Mouse (Mus musculus) liver, embryonic 11.5 days (tissue): Measurements from ENCODE around the gene Slc13a3. TPM values are rescaled to one million over a fixed set of nuclear protein-coding genes. Genes with fewer than 3 reads are reported as not detected.

ENCODE experiments used
- ATAC-seq: fragments of 200-750 bp; cut with Nextera tagmentation; replicated peaks from 2 replicates; pipeline ENCODE4 v1.8.0; 2017; ENCODE audit warnings: moderate number of reproducible peaks, mild to moderate bottlenecking, moderate TSS enrichment, moderate library complexity; ENCODE audit not compliant: low FRiP score
- DNase-seq: peaks from one replicate; pipeline ENCODE4 v3.0.0-alpha.2; 2017; ENCODE audit warnings: low spot score
- H3K27ac ChIP-seq: fragments of 300-500 bp; sonication (generic); 2 replicates; pipeline ENCODE4 v1.5.1; 2014; ENCODE audit warnings: mild to moderate bottlenecking, low read depth, low read length, control low read depth
- H3K27me3 ChIP-seq: fragments of 300-500 bp; sonication (generic); replicated peaks from 2 replicates; pipeline ENCODE4 v1.6.1; 2014; ENCODE audit warnings: low read length, mixed read lengths; ENCODE audit not compliant: control insufficient read depth, insufficient read depth
- H3K36me3 ChIP-seq: fragments of 300-500 bp; sonication (generic); 2 replicates; pipeline ENCODE4 v1.6.1; 2014; ENCODE audit warnings: mild to moderate bottlenecking, low read length, moderate library complexity, mixed read lengths; ENCODE audit not compliant: control insufficient read depth, insufficient read depth
- H3K4me1 ChIP-seq: fragments of 300-500 bp; sonication (generic); replicated peaks from 2 replicates; pipeline ENCODE4 v1.6.1; 2014; ENCODE audit warnings: low read length, mixed read lengths; ENCODE audit not compliant: control insufficient read depth, insufficient read depth
- H3K4me2 ChIP-seq: fragments of 300-500 bp; sonication (generic); 2 replicates; pipeline ENCODE4 v1.6.1; 2014; ENCODE audit warnings: mild to moderate bottlenecking, control low read depth, moderate library complexity
- H3K4me3 ChIP-seq: fragments of 300-500 bp; sonication (generic); 2 replicates; pipeline ENCODE4 v1.5.1; 2014; ENCODE audit warnings: low read depth, low read length, control low read depth
- H3K9ac ChIP-seq: fragments of 300-500 bp; sonication (generic); 2 replicates; pipeline ENCODE4 v1.6.1; 2014; ENCODE audit warnings: low read depth, low read length, control low read depth
- H3K9me3 ChIP-seq: fragments of 300-500 bp; sonication (generic); 2 replicates; pipeline ENCODE4 v1.6.1; 2016; ENCODE audit warnings: low read length, inconsistent platforms, mixed read lengths; ENCODE audit not compliant: control insufficient read depth
- WGBS: fragments of 180-500 bp; shearing (Covaris S2); extraction: QIAGEN DNeasy Blood & Tissue Kit; methylation state at CpG from one replicate; pipeline ENCODE4 v1.1.7; 2014; 5-methylcytosine and 5-hydroxymethylcytosine counted together
- polyA plus RNA-seq: library from polyadenylated mRNA; unstranded; fragments of >200 nt; fragmentation: Nextera tagmentation; extraction: Ambion mirVana; gene quantifications from 2 replicates; pipeline ENCODE4 v1.2.1, GENCODE M21; 2014

Gene Slc13a3
- polyA plus RNA-seq, 1 experiment from 2014 or later = 2.9 TPM

GRCm38 (mm10) chr2:165360861-165361260, 112.2 kb downstream of the Slc13a3 start:
- no peaks in the 10 kb centered on the region for H3K9me3 ChIP-seq
- H3K27me3 ChIP-seq = peaks cover 6% of the 10 kb centered on the region; the same call in 1 of the 2 replicates
- no peaks in the 10 kb centered on the region; the same call in 1 of the 2 replicates for H3K4me1 ChIP-seq
- no peak overlapping the region for H3K4me3 ChIP-seq
- H3K9ac ChIP-seq = no peak overlapping the region
- DNase-seq (peak; percentile 48), ATAC-seq (no peak)
- no peak overlapping the region for H3K4me2 ChIP-seq
- WGBS = 0% methylated on average over 1 of the region's 1 CpGs
- H3K27ac ChIP-seq = no peak overlapping the region
- no peaks in the 10 kb centered on the region for H3K36me3 ChIP-seq

Other genes starting within 250 kb of the Slc13a3 start
- 0.11 and 0.17 TPM in 2 replicates for gene Cdh22, start 238.4 kb downstream of the Slc13a3 start, polyA plus RNA-seq
- gene Slc35c2, start 185.4 kb downstream of the Slc13a3 start, polyA plus RNA-seq = 53.0 and 64.4 TPM in 2 replicates
- 36.4 and 42.4 TPM in 2 replicates for gene Elmo2, start 146.8 kb downstream of the Slc13a3 start, polyA plus RNA-seq
- 0.07 and 0.29 TPM in 2 replicates for gene Zfp663, start 104.5 kb downstream of the Slc13a3 start, polyA plus RNA-seq
- 5.9 and 6.1 TPM in 2 replicates for gene Zfp334, start 85.0 kb downstream of the Slc13a3 start, polyA plus RNA-seq
- 2.2 and 2.5 TPM in 2 replicates for gene Ocstamp, start 72.8 kb downstream of the Slc13a3 start, polyA plus RNA-seq
- 28.8 and 31.4 TPM in 2 replicates for gene Trp53rka, start 20.1 kb upstream of the Slc13a3 start, polyA plus RNA-seq
- 1.6 and 2.1 TPM in 2 replicates for gene Slc2a10, start 30.6 kb upstream of the Slc13a3 start, polyA plus RNA-seq
- 0.66 and 1.2 TPM in 2 replicates for gene Eya2, start 121.8 kb upstream of the Slc13a3 start, polyA plus RNA-seq